Comparison of ENCODE assay signal across 10 mouse cellular contexts in the genomic region with DNA sequence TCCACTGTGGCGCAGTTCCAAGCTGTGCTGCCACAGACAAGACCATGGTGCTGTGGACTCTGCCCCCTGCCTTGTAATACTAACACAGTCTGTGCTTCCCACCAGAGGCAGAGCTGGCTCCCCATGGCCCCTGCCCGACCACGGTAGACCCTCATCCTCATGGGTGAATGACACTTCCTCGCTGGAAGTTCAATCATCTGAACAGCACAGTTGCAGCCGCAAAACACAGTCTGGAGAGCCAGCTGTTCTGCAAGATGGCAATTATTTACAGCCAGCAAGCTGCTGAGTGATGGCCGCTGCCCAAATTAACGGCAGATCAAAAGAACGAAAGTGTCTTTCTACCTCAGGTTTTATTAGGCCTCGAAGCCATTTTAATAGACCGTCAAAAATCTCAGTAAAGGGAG.
DNase-seq lines count a peak whose midpoint lies in the region; ATAC-seq and TF ChIP-seq lines count a peak whose summit lies in the region.
"Had no signal": no experiment of that assay in that cellular context is flagged by ENCODE, and none has a peak within 500 bp of the region (broad histone marks: within the 10 kb centered on the region; RNA-seq: fewer than 3 reads in every experiment).

No protein-coding gene starts in this region.

- TF ChIP-seq EP300 in stomach, postnatal 0 days (optimal IDR thresholded peaks at IDR 0.05), result no peak

- no peak overlapping the region for H3K27ac ChIP-seq in kidney, embryonic 14.5 days (ENCODE audit: low read depth, low read length)
- H3K27ac ChIP-seq in forebrain, embryonic 11.5 days (ENCODE audit: low read depth, low read length), result no peak overlapping the region
- no peak overlapping the region for H3K27ac ChIP-seq in midbrain, embryonic 14.5 days (replicated peaks; ENCODE audit: low read depth, low read length)
- H3K27ac ChIP-seq in stomach, postnatal 0 days (replicated peaks), result no peak overlapping the region

- no peak overlapping the region for H3K4me2 ChIP-seq in kidney, embryonic 14.5 days (replicated peaks; ENCODE audit: low read depth, low read length)
- peak overlapping the region; percentile 5; the same call in 1 of the 2 replicates for H3K4me2 ChIP-seq in forebrain, embryonic 11.5 days (ENCODE audit: low read depth, low read length, severe bottlenecking)
- H3K4me2 ChIP-seq in midbrain, embryonic 14.5 days (ENCODE audit: low read length), result no peak overlapping the region
- H3K4me2 ChIP-seq in stomach, postnatal 0 days (replicated peaks; ENCODE audit: low read depth), result no peak overlapping the region

- no peaks in the 10 kb centered on the region for H3K4me1 ChIP-seq in kidney, embryonic 14.5 days (ENCODE audit: control insufficient read depth, insufficient read depth, low read length)
- peaks cover 7% of the 10 kb centered on the region for H3K4me1 ChIP-seq in forebrain, embryonic 11.5 days (replicated peaks; ENCODE audit: control insufficient read depth, insufficient read depth, low read length)
- peaks cover 9% of the 10 kb centered on the region for H3K4me1 ChIP-seq in midbrain, embryonic 14.5 days (ENCODE audit: control insufficient read depth, insufficient read depth, low read length)
- no peaks in the 10 kb centered on the region for H3K4me1 ChIP-seq in stomach, postnatal 0 days (replicated peaks; ENCODE audit: control insufficient read depth, insufficient read depth)

- no peaks in the 10 kb centered on the region for H3K9me3 ChIP-seq in kidney, embryonic 14.5 days (ENCODE audit: control insufficient read depth, low read length)
- H3K9me3 ChIP-seq in forebrain, embryonic 11.5 days (ENCODE audit: control insufficient read depth, low read length), result no peaks in the 10 kb centered on the region
- H3K9me3 ChIP-seq in midbrain, embryonic 14.5 days (ENCODE audit: control insufficient read depth, low read length), result no peaks in the 10 kb centered on the region
- H3K9me3 ChIP-seq in stomach, postnatal 0 days (ENCODE audit: control insufficient read depth, low read length), result no peaks in the 10 kb centered on the region

- 10% methylated on average over 10 of the region's 10 CpGs for WGBS in kidney, embryonic 14.5 days
- WGBS in forebrain, embryonic 11.5 days, result 23% methylated on average over 10 of the region's 10 CpGs
- 26% methylated on average over 10 of the region's 10 CpGs for WGBS in midbrain, embryonic 14.5 days
- WGBS in stomach, postnatal 0 days, result 44% methylated on average over 10 of the region's 10 CpGs

- ATAC-seq in kidney, embryonic 14.5 days (ENCODE audit: low FRiP score, low TSS enrichment), result no peak
- peak; percentile 60 for ATAC-seq in forebrain, embryonic 11.5 days (replicated peaks; ENCODE audit: low FRiP score)
- ATAC-seq in midbrain, embryonic 14.5 days (ENCODE audit: low FRiP score, low TSS enrichment), result no peak
- no peak for ATAC-seq in stomach, postnatal 0 days (ENCODE audit: low FRiP score, low TSS enrichment)
- ATAC-seq: CD4-positive, CD25-positive, alpha-beta regulatory T cell, adult 4 months had no signal

- H3K9ac ChIP-seq in kidney, embryonic 14.5 days (ENCODE audit: low read depth, low read length), result no peak overlapping the region
- no peak overlapping the region for H3K9ac ChIP-seq in forebrain, embryonic 11.5 days (ENCODE audit: low read length)
- no peak overlapping the region for H3K9ac ChIP-seq in midbrain, embryonic 14.5 days (replicated peaks; ENCODE audit: low read length)
- H3K9ac ChIP-seq in stomach, postnatal 0 days (ENCODE audit: low read length), result no peak overlapping the region

- TF ChIP-seq CTCF in stomach, postnatal 0 days (IDR thresholded peaks at IDR 0.05; ENCODE audit: low read depth), result no peak

- no peaks in the 10 kb centered on the region for H3K27me3 ChIP-seq in kidney, embryonic 14.5 days (ENCODE audit: control insufficient read depth, insufficient read depth, low read length)
- H3K27me3 ChIP-seq in forebrain, embryonic 11.5 days (ENCODE audit: control insufficient read depth, insufficient read depth, low read length), result no peaks in the 10 kb centered on the region
- H3K27me3 ChIP-seq in midbrain, embryonic 14.5 days (ENCODE audit: control insufficient read depth, insufficient read depth, low read length), result no peaks in the 10 kb centered on the region
- no peaks in the 10 kb centered on the region for H3K27me3 ChIP-seq in stomach, postnatal 0 days (ENCODE audit: control insufficient read depth, insufficient read depth, low read length)

- no peak overlapping the region for H3K4me3 ChIP-seq in kidney, embryonic 14.5 days (ENCODE audit: low read length)
- H3K4me3 ChIP-seq in forebrain, embryonic 11.5 days (ENCODE audit: low read depth, low read length), result no peak overlapping the region
- H3K4me3 ChIP-seq in midbrain, embryonic 14.5 days (replicated peaks; ENCODE audit: low read depth, low read length), result no peak overlapping the region
- H3K4me3 ChIP-seq in stomach, postnatal 0 days (ENCODE audit: low read depth, low read length), result no peak overlapping the region

- DNase-seq in kidney, adult 11 months, result peak; percentile 16
- peak; percentile 54 for DNase-seq in forebrain, embryonic 11.5 days (ENCODE audit: low spot score)
- DNase-seq in layer of hippocampus, adult 18-20 months (ENCODE audit: low spot score in 2 of 2), result peak; percentile 66 to 85
- peak; percentile 50 for DNase-seq in midbrain, embryonic 14.5 days
- no peak for DNase-seq in lung, postnatal 14 days
- no peak for DNase-seq in thymus, postnatal 25 days
- DNase-seq in stomach, postnatal 0 days (ENCODE audit: low spot score), result no peak
- DNase-seq: lung, adult 2 months had no signal

- H3K36me3 ChIP-seq in kidney, embryonic 14.5 days (ENCODE audit: control insufficient read depth, insufficient read depth, low read length), result no peaks in the 10 kb centered on the region
- no peaks in the 10 kb centered on the region for H3K36me3 ChIP-seq in forebrain, embryonic 11.5 days (ENCODE audit: control insufficient read depth, insufficient read depth, low read length)
- H3K36me3 ChIP-seq in midbrain, embryonic 14.5 days (ENCODE audit: control insufficient read depth, insufficient read depth, low read length), result no peaks in the 10 kb centered on the region
- no peaks in the 10 kb centered on the region for H3K36me3 ChIP-seq in stomach, postnatal 0 days (ENCODE audit: control insufficient read depth, insufficient read depth, low read length)

Comparison
In these comparisons a context has a peak if more than half of its experiments do, and no peak if none do; other contexts are left out.
1. DNase-seq: peak in kidney, adult 11 months (single experiment), forebrain, embryonic 11.5 days (single experiment), layer of hippocampus, adult 18-20 months (2 of 2) and midbrain, embryonic 14.5 days (single experiment); none in lung, postnatal 14 days (single experiment), thymus, postnatal 25 days (single experiment) and stomach, postnatal 0 days (single experiment).